Mouse (Mus musculus): ENCODE measurements around the gene Rnf217. TPM values are rescaled to one million over a fixed set of nuclear protein-coding genes. Genes with fewer than 3 reads are reported as not detected.

Rnf217 gene
- polyA plus RNA-seq, 1 experiment from 2014 or later, result 1.5 TPM

GRCm38 (mm10) chr10:31580722-31581121 is 28.3 kb downstream of the Rnf217 start:
- WGBS, result 95% methylated on average over 4 of the region's 4 CpGs
- Histone ChIP-seq H3K36me3 (ENCODE audit: control insufficient read depth, insufficient read depth, low read length) (no peaks in the 10 kb centered on the region), H3K4me1 (ENCODE audit: control insufficient read depth, insufficient read depth, low read length) (no peaks in the 10 kb centered on the region), H3K27ac (ENCODE audit: low read length) (no peak overlapping the region), H3K27me3 (ENCODE audit: control insufficient read depth, insufficient read depth, low read depth, low read length) (no peaks in the 10 kb centered on the region), H3K9me3 (replicated peaks; ENCODE audit: control insufficient read depth, low read length, poor library complexity, severe bottlenecking) (no peaks in the 10 kb centered on the region), H3K9ac (ENCODE audit: low read depth, low read length) (no peak overlapping the region), H3K4me2 (ENCODE audit: low read length) (no peak overlapping the region), H3K4me3 (ENCODE audit: low read depth, low read length) (no peak overlapping the region)
- ATAC-seq, result no peak

- H3K4me2 ChIP-seq (ENCODE audit: low read length), result no peak overlapping the region
- no peaks in the 10 kb centered on the region for H3K4me1 ChIP-seq (ENCODE audit: control insufficient read depth, insufficient read depth, low read length)
- no peak overlapping the region for H3K4me3 ChIP-seq (ENCODE audit: low read depth, low read length)
- no peaks in the 10 kb centered on the region for H3K27me3 ChIP-seq (ENCODE audit: control insufficient read depth, insufficient read depth, low read depth, low read length)
- ATAC-seq, result no peak
- 100% methylated on average over 1 of the region's 1 CpGs for WGBS
- no peaks in the 10 kb centered on the region for H3K36me3 ChIP-seq (ENCODE audit: control insufficient read depth, insufficient read depth, low read length)
- no peaks in the 10 kb centered on the region for H3K9me3 ChIP-seq (replicated peaks; ENCODE audit: control insufficient read depth, low read length, poor library complexity, severe bottlenecking)
- no peak overlapping the region for H3K27ac ChIP-seq (ENCODE audit: low read length)
- no peak overlapping the region for H3K9ac ChIP-seq (ENCODE audit: low read depth, low read length)
These were observed 28.9 kb downstream of the Rnf217 start for GRCm38 (mm10) chr10:31580073-31580472.

GRCm38 (mm10) chr10:31573267-31573666 is 35.7 kb downstream of the Rnf217 start:
- Histone ChIP-seq H3K27me3 (ENCODE audit: control insufficient read depth, insufficient read depth, low read depth, low read length) (no peaks in the 10 kb centered on the region), H3K4me3 (ENCODE audit: low read depth, low read length) (no peak overlapping the region), H3K4me2 (ENCODE audit: low read length) (no peak overlapping the region), H3K9ac (ENCODE audit: low read depth, low read length) (no peak overlapping the region), H3K4me1 (ENCODE audit: control insufficient read depth, insufficient read depth, low read length) (no peaks in the 10 kb centered on the region), H3K27ac (ENCODE audit: low read length) (no peak overlapping the region), H3K9me3 (replicated peaks; ENCODE audit: control insufficient read depth, low read length, poor library complexity, severe bottlenecking) (no peaks in the 10 kb centered on the region), H3K36me3 (ENCODE audit: control insufficient read depth, insufficient read depth, low read length) (no peaks in the 10 kb centered on the region)
- WGBS, result 90% methylated on average over 4 of the region's 4 CpGs
- ATAC-seq, result no peak

- Histone ChIP-seq H3K4me3 (ENCODE audit: low read depth, low read length) (no peak overlapping the region), H3K27me3 (ENCODE audit: control insufficient read depth, insufficient read depth, low read depth, low read length) (no peaks in the 10 kb centered on the region), H3K9ac (ENCODE audit: low read depth, low read length) (no peak overlapping the region), H3K4me2 (ENCODE audit: low read length) (no peak overlapping the region), H3K36me3 (ENCODE audit: control insufficient read depth, insufficient read depth, low read length) (no peaks in the 10 kb centered on the region), H3K4me1 (ENCODE audit: control insufficient read depth, insufficient read depth, low read length) (no peaks in the 10 kb centered on the region), H3K9me3 (replicated peaks; ENCODE audit: control insufficient read depth, low read length, poor library complexity, severe bottlenecking) (no peaks in the 10 kb centered on the region), H3K27ac (ENCODE audit: low read length) (no peak overlapping the region)
- no peak for ATAC-seq
- WGBS, result 94% methylated on average over 2 of the region's 2 CpGs
These were observed 51.7 kb downstream of the Rnf217 start for GRCm38 (mm10) chr10:31557311-31557710.

- H3K4me3 ChIP-seq (ENCODE audit: low read depth, low read length), result no peak overlapping the region
- no peaks in the 10 kb centered on the region for H3K27me3 ChIP-seq (ENCODE audit: control insufficient read depth, insufficient read depth, low read depth, low read length)
- H3K4me1 ChIP-seq (ENCODE audit: control insufficient read depth, insufficient read depth, low read length), result peaks cover 7% of the 10 kb centered on the region; the same call in 1 of the 2 replicates
- H3K27ac ChIP-seq (ENCODE audit: low read length), result no peak overlapping the region
- 89% methylated on average over 6 of the region's 6 CpGs for WGBS
- H3K36me3 ChIP-seq (ENCODE audit: control insufficient read depth, insufficient read depth, low read length), result no peaks in the 10 kb centered on the region
- no peak overlapping the region for H3K4me2 ChIP-seq (ENCODE audit: low read length)
- no peaks in the 10 kb centered on the region for H3K9me3 ChIP-seq (replicated peaks; ENCODE audit: control insufficient read depth, low read length, poor library complexity, severe bottlenecking)
- no peak for ATAC-seq
- H3K9ac ChIP-seq (ENCODE audit: low read depth, low read length), result no peak overlapping the region
These were observed 53.5 kb downstream of the Rnf217 start for GRCm38 (mm10) chr10:31555433-31555960.

GRCm38 (mm10) chr10:31553302-31553701 is 55.7 kb downstream of the Rnf217 start:
- Histone ChIP-seq H3K27me3 (ENCODE audit: control insufficient read depth, insufficient read depth, low read depth, low read length) (no peaks in the 10 kb centered on the region), H3K36me3 (ENCODE audit: control insufficient read depth, insufficient read depth, low read length) (no peaks in the 10 kb centered on the region), H3K9me3 (replicated peaks; ENCODE audit: control insufficient read depth, low read length, poor library complexity, severe bottlenecking) (no peaks in the 10 kb centered on the region), H3K4me1 (ENCODE audit: control insufficient read depth, insufficient read depth, low read length) (peaks cover 7% of the 10 kb centered on the region; the same call in 1 of the 2 replicates), H3K9ac (ENCODE audit: low read depth, low read length) (no peak overlapping the region), H3K4me3 (ENCODE audit: low read depth, low read length) (no peak overlapping the region), H3K4me2 (ENCODE audit: low read length) (no peak overlapping the region), H3K27ac (ENCODE audit: low read length) (no peak overlapping the region)
- no peak for ATAC-seq
- 86% methylated on average over 4 of the region's 4 CpGs for WGBS

GRCm38 (mm10) chr10:31551850-31552249 is 57.1 kb downstream of the Rnf217 start:
- Histone ChIP-seq H3K4me1 (ENCODE audit: control insufficient read depth, insufficient read depth, low read length) (peaks cover 7% of the 10 kb centered on the region; the same call in 1 of the 2 replicates), H3K27me3 (ENCODE audit: control insufficient read depth, insufficient read depth, low read depth, low read length) (no peaks in the 10 kb centered on the region), H3K4me3 (ENCODE audit: low read depth, low read length) (no peak overlapping the region), H3K36me3 (ENCODE audit: control insufficient read depth, insufficient read depth, low read length) (no peaks in the 10 kb centered on the region), H3K27ac (ENCODE audit: low read length) (no peak overlapping the region), H3K9me3 (replicated peaks; ENCODE audit: control insufficient read depth, low read length, poor library complexity, severe bottlenecking) (no peaks in the 10 kb centered on the region), H3K4me2 (ENCODE audit: low read length) (no peak overlapping the region), H3K9ac (ENCODE audit: low read depth, low read length) (no peak overlapping the region)
- 81% methylated on average over 7 of the region's 7 CpGs for WGBS
- no peak for ATAC-seq

GRCm38 (mm10) chr10:31551362-31551761 is 57.6 kb downstream of the Rnf217 start:
- no peaks in the 10 kb centered on the region for H3K9me3 ChIP-seq (replicated peaks; ENCODE audit: control insufficient read depth, low read length, poor library complexity, severe bottlenecking)
- H3K27ac ChIP-seq (ENCODE audit: low read length), result no peak overlapping the region
- 71% methylated on average over 1 of the region's 1 CpGs for WGBS
- no peaks in the 10 kb centered on the region for H3K27me3 ChIP-seq (ENCODE audit: control insufficient read depth, insufficient read depth, low read depth, low read length)
- no peak overlapping the region for H3K9ac ChIP-seq (ENCODE audit: low read depth, low read length)
- H3K4me1 ChIP-seq (ENCODE audit: control insufficient read depth, insufficient read depth, low read length), result peaks cover 7% of the 10 kb centered on the region; the same call in 1 of the 2 replicates
- no peaks in the 10 kb centered on the region for H3K36me3 ChIP-seq (ENCODE audit: control insufficient read depth, insufficient read depth, low read length)
- H3K4me3 ChIP-seq (ENCODE audit: low read depth, low read length), result no peak overlapping the region
- H3K4me2 ChIP-seq (ENCODE audit: low read length), result no peak overlapping the region
- peak; percentile 40; the same call in 1 of the 2 replicates for ATAC-seq

- H3K9me3 ChIP-seq (replicated peaks; ENCODE audit: control insufficient read depth, low read length, poor library complexity, severe bottlenecking), result no peaks in the 10 kb centered on the region
- no peak overlapping the region for H3K9ac ChIP-seq (ENCODE audit: low read depth, low read length)
- no peaks in the 10 kb centered on the region for H3K36me3 ChIP-seq (ENCODE audit: control insufficient read depth, insufficient read depth, low read length)
- H3K4me2 ChIP-seq (ENCODE audit: low read length), result no peak overlapping the region
- H3K4me1 ChIP-seq (ENCODE audit: control insufficient read depth, insufficient read depth, low read length), result peaks cover 7% of the 10 kb centered on the region; the same call in 1 of the 2 replicates
- H3K27me3 ChIP-seq (ENCODE audit: control insufficient read depth, insufficient read depth, low read depth, low read length), result no peaks in the 10 kb centered on the region
- no peak overlapping the region for H3K4me3 ChIP-seq (ENCODE audit: low read depth, low read length)
- WGBS, result 77% methylated on average over 2 of the region's 2 CpGs
- ATAC-seq, result no peak
- H3K27ac ChIP-seq (ENCODE audit: low read length), result no peak overlapping the region
These were observed 61.8 kb downstream of the Rnf217 start for GRCm38 (mm10) chr10:31547156-31547555.
